Mouse (Mus musculus): ENCODE results near the gene Gm21818. TPM values are rescaled to one million over a fixed set of nuclear protein-coding genes. Genes with fewer than 3 reads are reported as not detected.

The Gm21818 gene
- polyA plus RNA-seq, 1 experiment from 2014 or later = not detected

Other genes starting within 250 kb of the Gm21818 start
- gene Gm21761, start 243.2 kb upstream of the Gm21818 start, polyA plus RNA-seq (2016; fragmentation: Nextera tagmentation; extraction: Ambion mirVana) = not detected in 2 replicates
- not detected in 2 replicates for gene B020031M17Rik, start 221.6 kb upstream of the Gm21818 start, polyA plus RNA-seq (2016; fragmentation: Nextera tagmentation; extraction: Ambion mirVana)
- not detected in 2 replicates for gene Gm36079, start 145.4 kb upstream of the Gm21818 start, polyA plus RNA-seq (2016; fragmentation: Nextera tagmentation; extraction: Ambion mirVana)
- not detected in 2 replicates for gene Gm21188, start 120.2 kb upstream of the Gm21818 start, polyA plus RNA-seq (2016; fragmentation: Nextera tagmentation; extraction: Ambion mirVana)
- not detected in 2 replicates for gene Gm20767, start 32.2 kb upstream of the Gm21818 start, polyA plus RNA-seq (2016; fragmentation: Nextera tagmentation; extraction: Ambion mirVana)
- not detected in 2 replicates for gene Gm21762, start 43.5 kb downstream of the Gm21818 start, polyA plus RNA-seq (2016; fragmentation: Nextera tagmentation; extraction: Ambion mirVana)
- gene Gm21731, start 66.7 kb downstream of the Gm21818 start, polyA plus RNA-seq (2016; fragmentation: Nextera tagmentation; extraction: Ambion mirVana) = not detected in 2 replicates
- gene AF067061, start 90.7 kb downstream of the Gm21818 start, polyA plus RNA-seq (2016; fragmentation: Nextera tagmentation; extraction: Ambion mirVana) = not detected in 2 replicates
- not detected in 2 replicates for gene BC147527, start 128.0 kb downstream of the Gm21818 start, polyA plus RNA-seq (2016; fragmentation: Nextera tagmentation; extraction: Ambion mirVana)
- not detected in 2 replicates for gene Tcstv3, start 144.4 kb downstream of the Gm21818 start, polyA plus RNA-seq (2016; fragmentation: Nextera tagmentation; extraction: Ambion mirVana)

Measured in forebrain, embryonic 12.5 days (tissue).